ENCODE assay signal across 8 mouse cellular contexts in the genomic region with DNA sequence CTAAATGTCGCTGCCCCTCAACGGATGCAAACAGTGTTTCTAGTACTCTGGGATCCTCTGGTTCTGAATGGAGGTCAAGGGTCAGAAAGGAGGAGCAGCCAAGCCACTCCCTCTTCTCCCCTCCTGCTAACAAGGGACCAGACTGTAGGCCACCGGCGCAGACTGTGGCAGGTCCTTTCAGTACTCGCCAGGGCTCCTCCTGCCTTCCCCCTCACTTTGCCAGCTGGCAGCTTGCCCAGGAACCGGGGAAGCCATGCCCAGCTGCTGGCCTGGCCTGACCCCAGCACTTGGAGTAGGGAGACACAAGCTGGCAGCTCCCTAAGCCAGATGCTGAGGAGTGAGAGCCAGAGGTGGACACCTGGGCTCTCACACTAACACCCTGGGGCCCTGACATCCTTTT. TPM values are rescaled to one million over a fixed set of nuclear protein-coding genes. Genes with fewer than 3 reads are reported as not detected.
DNase-seq lines count a peak whose midpoint lies in the region; ATAC-seq and TF ChIP-seq lines count a peak whose summit lies in the region.

No protein-coding gene starts in this region.

- no peaks in the 10 kb centered on the region for H3K79me2 ChIP-seq in heart, adult 2 months (replicated peaks; ENCODE audit: control insufficient read depth, insufficient read depth, low read length)

- DNase-seq in brain, adult 2 months (ENCODE audit: low read depth, low spot score): peak; percentile 96
- peak; percentile 94 for DNase-seq in heart, adult 2 months
- DNase-seq in kidney, adult 18-20 months: peak; percentile 97
- peak; percentile 84 to 91 for DNase-seq in left cerebral cortex, postnatal 25 days (ENCODE audit: low spot score in 2 of 2)
- peak; percentile 87 for DNase-seq in right cerebral cortex, postnatal 25 days

- H3K27me3 ChIP-seq in embryonic facial prominence, embryonic 15.5 days: no peaks in the 10 kb centered on the region
- no peaks in the 10 kb centered on the region for H3K27me3 ChIP-seq in heart, adult 2 months (ENCODE audit: control insufficient read depth, insufficient read depth, low read length)

- no peak; the same call in none of the 2 replicates for TF ChIP-seq POLR2A in heart, adult 2 months (IDR thresholded peaks at IDR 0.05; ENCODE audit: insufficient read depth, low read depth, low read length)

- peaks cover 56% of the 10 kb centered on the region for H3K4me1 ChIP-seq in embryonic facial prominence, embryonic 15.5 days
- peaks cover 21% of the 10 kb centered on the region for H3K4me1 ChIP-seq in heart, adult 2 months (ENCODE audit: control insufficient read depth, insufficient read depth, low read length)

- H3K4me2 ChIP-seq in embryonic facial prominence, embryonic 15.5 days (replicated peaks): peak overlapping the region; percentile 90

- peak overlapping the region; percentile 85 for H3K4me3 ChIP-seq in embryonic facial prominence, embryonic 15.5 days (replicated peaks)
- no peak overlapping the region for H3K4me3 ChIP-seq in heart, adult 2 months

- 5% methylated on average over 6 of the region's 6 CpGs for WGBS in embryonic facial prominence, embryonic 15.5 days
- WGBS in heart, adult 2 months: under 1% methylated on average over 6 of the region's 6 CpGs

- peaks cover 41% of the 10 kb centered on the region for H3K36me3 ChIP-seq in embryonic facial prominence, embryonic 15.5 days
- H3K36me3 ChIP-seq in heart, adult 2 months (ENCODE audit: control insufficient read depth, insufficient read depth, low read length): no peaks in the 10 kb centered on the region

- no peak for TF ChIP-seq CTCF in heart, adult 2 months (IDR thresholded peaks at IDR 0.05)

- intact Hi-C loops in heart, adult 2 months (cut with DNase I): loop anchor here (2.0 kb wide), 2 partner anchors 38 to 56 kb away; a partner anchor contains a TSS
- intact Hi-C loops in left cerebral cortex, postnatal 25 days (cut with DNase I): loop anchor here (5.0 kb wide), 2 partner anchors 43 to 268 kb away; a partner anchor contains a TSS

- no peak overlapping the region for H3K9ac ChIP-seq in embryonic facial prominence, embryonic 15.5 days
- H3K9ac ChIP-seq in heart, adult 2 months (ENCODE audit: low read depth, low read length): no peak overlapping the region

- peak overlapping the region; percentile 99 for H3K27ac ChIP-seq in embryonic facial prominence, embryonic 15.5 days (replicated peaks)
- peak overlapping the region; percentile 91 for H3K27ac ChIP-seq in heart, adult 2 months

- no peaks in the 10 kb centered on the region for H3K9me3 ChIP-seq in embryonic facial prominence, embryonic 15.5 days (replicated peaks)

- peak; percentile 34; the same call in 1 of the 2 replicates for ATAC-seq in embryonic facial prominence, embryonic 15.5 days (ENCODE audit: insufficient number of reproducible peaks, low FRiP score, low TSS enrichment, low read depth)
- peak; percentile 23 for ATAC-seq in megakaryocyte-erythroid progenitor cell, adult 5-6 weeks (replicated peaks; ENCODE audit: low FRiP score, low TSS enrichment, poor library complexity, severe bottlenecking)
- no peak for ATAC-seq in megakaryocyte, adult 5-6 weeks (ENCODE audit: poor library complexity, severe bottlenecking)

- peak; percentile 65; the same call in 1 of the 2 replicates for TF ChIP-seq EP300 in heart, adult 2 months (IDR thresholded peaks at IDR 0.05; ENCODE audit: insufficient read depth, low read depth, low read length)

RNA-seq across cellular contexts. Expression of a gene that starts 4.3 kb away (rescaled TPM):
- polyA plus RNA-seq in embryonic facial prominence, embryonic 15.5 days (2015; fragmentation: Nextera tagmentation; extraction: Ambion mirVana): 88.3 and 91.8 TPM in 2 replicates
- 10 to 100 TPM; 18.3 to 20.2 TPM for total RNA-seq in heart, adult 2 months (2021)
- 20.3 and 22.2 TPM in 2 replicates for polyA plus RNA-seq in heart, adult 2 months (2012; rRNA removed)
- 100 to 1,000 TPM; 449 to 474 TPM for total RNA-seq in left cerebral cortex, postnatal 25 days (2021)
- total RNA-seq in megakaryocyte-erythroid progenitor cell, adult 5-6 weeks (2014; fragmentation: Nextera tagmentation): 45.7 and 57.3 TPM in 2 replicates
- 21.0 and 49.2 TPM in 2 replicates for total RNA-seq in megakaryocyte-erythroid progenitor cell, adult 5-6 weeks (2017)
- total RNA-seq in megakaryocyte, adult 5-6 weeks (2015): 13.6 and 13.9 TPM in 2 replicates
- total RNA-seq in megakaryocyte, adult 5-6 weeks (2017): 17.1 and 19.8 TPM in 2 replicates

RNA-seq across cellular contexts. Expression of a gene that starts 24.6 kb away (rescaled TPM):
- 24.5 and 24.7 TPM in 2 replicates for polyA plus RNA-seq in embryonic facial prominence, embryonic 15.5 days (2015; fragmentation: Nextera tagmentation; extraction: Ambion mirVana)
- total RNA-seq in heart, adult 2 months (2021): under 1 TPM; 0.31 to 0.36 TPM
- 0.51 and 0.82 TPM in 2 replicates for polyA plus RNA-seq in heart, adult 2 months (2012; rRNA removed)
- 100 to 1,000 TPM; 141 to 143 TPM for total RNA-seq in left cerebral cortex, postnatal 25 days (2021)
- 1.9 and 2.8 TPM in 2 replicates for total RNA-seq in megakaryocyte-erythroid progenitor cell, adult 5-6 weeks (2014; fragmentation: Nextera tagmentation)
- 3.3 and 5.6 TPM in 2 replicates for total RNA-seq in megakaryocyte-erythroid progenitor cell, adult 5-6 weeks (2017)
- 3.7 and 8.1 TPM in 2 replicates for total RNA-seq in megakaryocyte, adult 5-6 weeks (2015)
- total RNA-seq in megakaryocyte, adult 5-6 weeks (2017): 7.2 and 8.7 TPM in 2 replicates

RNA-seq across cellular contexts. Expression of a gene that starts 30.4 kb away (rescaled TPM):
- polyA plus RNA-seq in embryonic facial prominence, embryonic 15.5 days (2015; fragmentation: Nextera tagmentation; extraction: Ambion mirVana): 150 and 158 TPM in 2 replicates
- 100 to 1,000 TPM; 102 to 113 TPM for total RNA-seq in heart, adult 2 months (2021)
- polyA plus RNA-seq in heart, adult 2 months (2012; rRNA removed): 128 and 145 TPM in 2 replicates
- total RNA-seq in left cerebral cortex, postnatal 25 days (2021): 100 to 1,000 TPM; 105 to 109 TPM
- total RNA-seq in megakaryocyte-erythroid progenitor cell, adult 5-6 weeks (2014; fragmentation: Nextera tagmentation): 161 and 169 TPM in 2 replicates
- total RNA-seq in megakaryocyte-erythroid progenitor cell, adult 5-6 weeks (2017): 156 and 170 TPM in 2 replicates
- total RNA-seq in megakaryocyte, adult 5-6 weeks (2015): 90.6 and 105 TPM in 2 replicates
- 147 and 161 TPM in 2 replicates for total RNA-seq in megakaryocyte, adult 5-6 weeks (2017)

RNA-seq across cellular contexts. Expression of a gene that starts 30.5 kb away (rescaled TPM):
- 32.6 and 40.9 TPM in 2 replicates for polyA plus RNA-seq in embryonic facial prominence, embryonic 15.5 days (2015; fragmentation: Nextera tagmentation; extraction: Ambion mirVana)
- 10 to 100 TPM; 27.9 to 32.1 TPM for total RNA-seq in heart, adult 2 months (2021)
- 19.9 and 29.8 TPM in 2 replicates for polyA plus RNA-seq in heart, adult 2 months (2012; rRNA removed)
- 10 to 100 TPM; 35.9 to 41.3 TPM for total RNA-seq in left cerebral cortex, postnatal 25 days (2021)
- 16.2 and 20.9 TPM in 2 replicates for total RNA-seq in megakaryocyte-erythroid progenitor cell, adult 5-6 weeks (2014; fragmentation: Nextera tagmentation)
- total RNA-seq in megakaryocyte-erythroid progenitor cell, adult 5-6 weeks (2017): 36.7 and 41.7 TPM in 2 replicates
- 11.6 and 15.3 TPM in 2 replicates for total RNA-seq in megakaryocyte, adult 5-6 weeks (2015)
- total RNA-seq in megakaryocyte, adult 5-6 weeks (2017): 24.0 and 28.1 TPM in 2 replicates

RNA-seq across cellular contexts. Expression of a gene that starts 33.1 kb away (rescaled TPM):
- polyA plus RNA-seq in embryonic facial prominence, embryonic 15.5 days (2015; fragmentation: Nextera tagmentation; extraction: Ambion mirVana): 19.5 and 20.0 TPM in 2 replicates
- total RNA-seq in heart, adult 2 months (2021): 10 to 100 TPM; 20.4 to 21.4 TPM
- polyA plus RNA-seq in heart, adult 2 months (2012; rRNA removed): 61.4 and 66.4 TPM in 2 replicates
- total RNA-seq in left cerebral cortex, postnatal 25 days (2021): 1 to 10 TPM; 3.6 to 3.8 TPM
- total RNA-seq in megakaryocyte-erythroid progenitor cell, adult 5-6 weeks (2014; fragmentation: Nextera tagmentation): 0.37 TPM in 1 of 2 replicates, not detected in the other
- total RNA-seq in megakaryocyte-erythroid progenitor cell, adult 5-6 weeks (2017): not detected in 2 replicates
- total RNA-seq in megakaryocyte, adult 5-6 weeks (2015): 0.14 TPM in 1 of 2 replicates, not detected in the other
- 0.18 TPM in 1 of 2 replicates, not detected in the other for total RNA-seq in megakaryocyte, adult 5-6 weeks (2017)

Comparison
In these comparisons a context has a peak if more than half of its experiments do, and no peak if none do; other contexts are left out.
1. RNA of a gene that starts 4.3 kb away (total RNA-seq): 449 to 474 TPM in left cerebral cortex, postnatal 25 days; 21.0 to 57.3 TPM in megakaryocyte-erythroid progenitor cell, adult 5-6 weeks, 18.3 to 20.2 TPM in heart, adult 2 months and 13.6 to 19.8 TPM in megakaryocyte, adult 5-6 weeks; every median in the first group is over 4 times any median in the second.
2. RNA of a gene that starts 24.6 kb away (total RNA-seq): 141 to 143 TPM in left cerebral cortex, postnatal 25 days; 3.7 to 8.7 TPM in megakaryocyte, adult 5-6 weeks, 1.9 to 5.6 TPM in megakaryocyte-erythroid progenitor cell, adult 5-6 weeks and 0.31 to 0.36 TPM in heart, adult 2 months; every median in the first group is over 10 times any median in the second.
3. Peak in every context shown above with its lines, with median percentiles within 50 percentile points of each other: DNase-seq.